Mouse (Mus musculus): ENCODE data around the gene Cnnm2. TPM values are rescaled to one million over a fixed set of nuclear protein-coding genes. Genes with fewer than 3 reads are reported as not detected.
"Not testable (repeated sequence)": the region's sequence is repeated elsewhere in the genome, so short reads cannot be mapped to it uniquely, and the experiment has no call there.

Cnnm2 gene
- polyA plus RNA-seq, 1 experiment: 12.2 TPM

DNA sequence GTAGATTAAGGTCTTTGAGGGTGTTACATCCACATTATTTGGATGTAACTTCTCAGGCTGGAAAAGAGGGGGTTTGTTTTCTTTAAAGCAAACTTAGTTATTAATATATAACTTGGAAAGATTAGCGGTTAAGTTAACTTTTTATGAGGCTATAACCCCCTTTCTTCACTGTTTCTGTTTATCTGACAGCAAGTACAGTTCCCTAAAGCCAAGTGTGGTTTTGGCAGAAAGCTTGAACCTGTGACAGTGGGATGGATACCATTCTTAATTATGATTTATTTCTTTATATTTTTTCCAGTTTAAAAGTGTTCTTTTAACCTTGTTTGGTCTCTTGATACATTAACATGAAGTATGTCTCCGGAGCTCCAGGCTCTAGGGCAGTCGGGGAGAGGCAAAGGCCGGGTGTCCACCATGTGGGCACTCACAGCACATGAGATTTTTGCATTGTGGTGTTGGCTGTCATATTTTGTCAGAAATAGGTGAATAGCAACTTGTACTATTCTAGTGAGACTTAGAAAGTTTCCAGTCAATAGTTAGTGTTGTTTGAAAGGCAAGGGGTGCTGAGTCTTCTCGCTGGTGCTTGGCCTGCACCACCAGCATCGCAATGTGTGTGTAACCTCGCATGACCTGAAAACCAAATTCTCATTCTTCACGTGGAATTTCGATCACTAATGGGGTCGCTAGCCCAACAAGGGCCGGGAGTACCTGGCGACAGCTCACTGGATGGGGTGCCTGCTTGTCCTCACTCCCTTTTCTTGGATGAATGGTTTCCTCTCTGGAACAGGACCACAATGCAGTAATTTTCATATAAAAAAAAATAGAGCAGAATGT is 2.8 kb downstream of the Cnnm2 start:
- Histone ChIP-seq H3K4me3 (replicated peaks; ENCODE audit: extremely low read depth, low read depth, low read length) (no peak overlapping the region), H3K4me1 (ENCODE audit: control insufficient read depth, insufficient read depth, low read length) (peaks cover 7% of the 10 kb centered on the region; the same call in 1 of the 2 replicates)
- no peak for DNase-seq
- WGBS: 73% methylated on average over 12 of the region's 12 CpGs
- TF ChIP-seq CTCF (IDR thresholded peaks at IDR 0.05; ENCODE audit: insufficient read depth, low read length) (no peak), POLR2A (IDR thresholded peaks at IDR 0.05; ENCODE audit: borderline replicate concordance, extremely low read depth, low read depth, low read length) (no peak)

DNA sequence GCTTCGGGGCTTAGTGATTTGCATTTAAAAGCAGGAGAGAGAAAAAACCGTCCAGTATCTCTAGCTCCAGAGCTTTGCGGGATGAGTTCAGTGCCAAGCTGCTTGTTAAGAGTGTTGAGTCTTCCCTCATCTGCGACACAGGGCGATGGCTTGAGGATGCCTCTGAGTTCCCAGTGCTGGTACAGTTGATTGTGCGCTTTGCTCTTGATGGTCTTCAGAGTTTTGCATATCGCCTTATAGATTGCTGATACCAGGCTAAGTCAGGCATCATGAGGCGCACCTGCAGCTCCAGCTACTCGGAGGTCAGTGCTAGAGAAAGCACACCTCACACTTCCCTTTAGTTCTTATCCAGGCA is 3.3 kb downstream of the Cnnm2 start:
- Histone ChIP-seq H3K4me1 (ENCODE audit: control insufficient read depth, insufficient read depth, low read length) (peaks cover 7% of the 10 kb centered on the region; the same call in 1 of the 2 replicates), H3K4me3 (replicated peaks; ENCODE audit: extremely low read depth, low read depth, low read length) (no peak overlapping the region)
- no peak for DNase-seq
- TF ChIP-seq CTCF (IDR thresholded peaks at IDR 0.05; ENCODE audit: insufficient read depth, low read length) (no peak), POLR2A (IDR thresholded peaks at IDR 0.05; ENCODE audit: borderline replicate concordance, extremely low read depth, low read depth, low read length) (no peak)
- WGBS: 79% methylated on average over 9 of the region's 9 CpGs

DNA sequence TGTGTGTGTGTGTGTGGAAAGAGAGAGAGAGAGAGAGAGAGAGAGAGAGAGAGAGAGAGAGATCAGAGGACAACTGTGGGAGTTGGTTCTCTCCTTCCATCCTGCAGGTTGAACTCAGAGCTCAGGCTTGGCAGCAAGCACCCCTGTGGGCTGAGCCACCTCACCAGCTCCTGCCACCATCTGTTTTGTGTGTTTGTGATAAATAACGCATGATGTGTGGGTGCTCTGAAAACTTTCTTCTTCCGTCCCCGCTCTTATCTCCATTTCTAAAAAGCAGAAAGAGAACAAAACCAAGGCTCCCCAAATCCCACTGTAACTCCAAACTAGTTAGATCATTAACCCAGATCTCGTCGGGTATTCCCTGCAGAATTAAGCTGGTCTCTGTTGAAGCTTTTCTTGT is 4.7 kb downstream of the Cnnm2 start:
- 77% methylated on average over 5 of the region's 5 CpGs for WGBS
- DNase-seq: no peak
- Histone ChIP-seq H3K4me1 (ENCODE audit: control insufficient read depth, insufficient read depth, low read length) (peaks cover 7% of the 10 kb centered on the region; the same call in 1 of the 2 replicates), H3K4me3 (replicated peaks; ENCODE audit: extremely low read depth, low read depth, low read length) (no peak overlapping the region)
- TF ChIP-seq CTCF (IDR thresholded peaks at IDR 0.05; ENCODE audit: insufficient read depth, low read length): no peak
- no peak for TF ChIP-seq POLR2A (IDR thresholded peaks at IDR 0.05; ENCODE audit: borderline replicate concordance, extremely low read depth, low read depth, low read length)

DNA sequence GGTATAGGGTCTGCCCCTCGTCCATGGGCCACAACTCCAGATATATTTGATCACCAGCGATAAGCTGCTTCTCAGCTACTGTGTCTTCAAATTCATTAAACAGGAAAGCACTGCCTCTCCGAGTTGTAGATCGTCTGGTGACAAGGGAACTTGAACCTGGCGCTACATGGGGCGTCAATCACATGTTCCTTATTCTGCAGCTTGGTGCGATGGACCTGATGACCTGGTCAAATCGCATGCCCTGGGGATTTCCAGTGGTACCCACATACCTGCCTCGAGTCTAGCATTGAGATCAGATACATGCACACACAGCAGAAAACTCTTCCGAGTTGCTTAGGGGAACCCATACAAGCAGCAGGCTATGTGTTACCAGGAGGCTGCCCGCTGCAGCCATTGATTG is 8.4 kb downstream of the Cnnm2 start:
- H3K4me3 ChIP-seq (replicated peaks; ENCODE audit: extremely low read depth, low read depth, low read length): no peak overlapping the region

GRCm38 (mm10) chr19:46771801-46772200 is 10.4 kb downstream of the Cnnm2 start:
- DNase-seq: no peak
- TF ChIP-seq CTCF (IDR thresholded peaks at IDR 0.05; ENCODE audit: insufficient read depth, low read length) (no peak), POLR2A (IDR thresholded peaks at IDR 0.05; ENCODE audit: borderline replicate concordance, extremely low read depth, low read depth, low read length) (no peak)
- Histone ChIP-seq H3K4me3 (replicated peaks; ENCODE audit: extremely low read depth, low read depth, low read length) (no peak overlapping the region), H3K4me1 (ENCODE audit: control insufficient read depth, insufficient read depth, low read length) (no peaks in the 10 kb centered on the region)
- 81% methylated on average over 6 of the region's 6 CpGs for WGBS

More for the DNA sequence above, 8.4 kb downstream of the Cnnm2 start:
- no peak for DNase-seq
- WGBS: 83% methylated on average over 11 of the region's 11 CpGs
- no peak for TF ChIP-seq CTCF (IDR thresholded peaks at IDR 0.05; ENCODE audit: insufficient read depth, low read length)
- no peak for TF ChIP-seq POLR2A (IDR thresholded peaks at IDR 0.05; ENCODE audit: borderline replicate concordance, extremely low read depth, low read depth, low read length)
- H3K4me1 ChIP-seq (ENCODE audit: control insufficient read depth, insufficient read depth, low read length): no peaks in the 10 kb centered on the region

GRCm38 (mm10) chr19:46776391-46776790 is 15.0 kb downstream of the Cnnm2 start:
- WGBS: 58% methylated on average over 5 of the region's 5 CpGs
- DNase-seq: no peak
- Histone ChIP-seq H3K4me1 (ENCODE audit: control insufficient read depth, insufficient read depth, low read length) (no peaks in the 10 kb centered on the region; the same call in 1 of the 2 replicates), H3K4me3 (replicated peaks; ENCODE audit: extremely low read depth, low read depth, low read length) (no peak overlapping the region)
- TF ChIP-seq POLR2A (IDR thresholded peaks at IDR 0.05; ENCODE audit: borderline replicate concordance, extremely low read depth, low read depth, low read length) (no peak), CTCF (IDR thresholded peaks at IDR 0.05; ENCODE audit: insufficient read depth, low read length) (no peak)

DNA sequence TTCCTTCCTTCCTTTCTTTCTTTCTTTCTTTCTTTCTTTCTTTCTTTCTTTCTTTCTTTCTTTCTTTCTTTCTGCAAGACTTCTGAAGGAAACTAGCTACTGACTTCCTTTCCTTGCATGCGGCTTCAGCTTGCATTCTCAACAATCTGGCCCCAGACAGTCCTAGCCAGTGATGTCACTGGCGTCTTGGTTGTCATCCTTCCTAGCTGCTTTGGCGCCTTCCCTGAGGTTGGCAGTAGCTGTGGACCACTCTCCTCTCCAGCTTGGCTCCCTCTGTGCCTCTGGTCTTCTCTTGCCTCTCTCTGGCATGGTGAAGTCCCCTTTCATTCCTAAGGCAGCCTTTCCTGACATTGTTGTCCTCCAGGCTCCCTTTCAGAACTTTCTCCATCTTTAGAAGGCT is 15.5 kb downstream of the Cnnm2 start:
- no peak for TF ChIP-seq POLR2A (IDR thresholded peaks at IDR 0.05; ENCODE audit: borderline replicate concordance, extremely low read depth, low read depth, low read length)
- TF ChIP-seq CTCF (IDR thresholded peaks at IDR 0.05; ENCODE audit: insufficient read depth, low read length): no peak
- DNase-seq: no peak
- Histone ChIP-seq H3K4me1 (ENCODE audit: control insufficient read depth, insufficient read depth, low read length) (no peaks in the 10 kb centered on the region; the same call in 1 of the 2 replicates), H3K4me3 (replicated peaks; ENCODE audit: extremely low read depth, low read depth, low read length) (no peak overlapping the region)
- 80% methylated on average over 3 of the region's 3 CpGs for WGBS

DNA sequence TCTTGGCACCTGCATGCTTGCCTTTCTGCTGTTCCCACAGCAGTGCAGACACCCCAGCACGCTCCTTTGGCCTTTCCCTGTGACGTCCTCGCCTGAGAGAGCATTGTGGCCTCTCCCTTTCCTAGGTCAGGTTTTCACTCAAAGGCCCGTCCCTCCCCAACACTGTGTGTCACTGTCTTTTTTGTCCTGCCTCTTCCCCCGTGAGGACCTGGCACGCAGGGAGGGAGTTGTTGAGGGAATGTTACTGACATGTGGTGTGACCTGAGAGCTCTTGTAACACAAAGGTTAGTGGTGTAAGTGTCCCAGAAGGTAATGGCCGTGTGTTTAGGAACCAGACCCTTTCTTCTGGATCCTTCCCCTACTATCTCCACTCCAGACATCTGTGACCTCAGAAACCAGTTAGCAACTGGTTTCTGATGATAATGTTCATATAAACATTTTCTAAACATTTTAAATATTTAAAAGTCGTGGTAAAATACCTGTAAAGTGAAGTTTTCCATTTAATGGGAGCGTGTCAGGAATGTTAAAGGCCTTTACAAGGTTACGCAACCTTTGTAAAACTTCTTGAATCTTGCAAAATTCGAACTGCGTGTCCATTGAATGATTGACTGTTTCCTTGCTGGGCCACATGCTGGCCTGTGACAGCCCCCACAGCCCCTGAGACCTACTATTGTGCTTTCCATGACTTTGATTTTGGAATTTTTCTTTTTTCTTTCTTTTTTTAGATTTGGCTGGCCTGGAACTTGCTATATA is 16.7 kb downstream of the Cnnm2 start:
- Histone ChIP-seq H3K4me1 (ENCODE audit: control insufficient read depth, insufficient read depth, low read length) (no peaks in the 10 kb centered on the region; the same call in 1 of the 2 replicates), H3K4me3 (replicated peaks; ENCODE audit: extremely low read depth, low read depth, low read length) (no peak overlapping the region)
- 62% methylated on average over 12 of the region's 12 CpGs for WGBS
- TF ChIP-seq CTCF (IDR thresholded peaks at IDR 0.05; ENCODE audit: insufficient read depth, low read length): no peak
- TF ChIP-seq POLR2A (IDR thresholded peaks at IDR 0.05; ENCODE audit: borderline replicate concordance, extremely low read depth, low read depth, low read length): no peak
- DNase-seq: no peak

DNA sequence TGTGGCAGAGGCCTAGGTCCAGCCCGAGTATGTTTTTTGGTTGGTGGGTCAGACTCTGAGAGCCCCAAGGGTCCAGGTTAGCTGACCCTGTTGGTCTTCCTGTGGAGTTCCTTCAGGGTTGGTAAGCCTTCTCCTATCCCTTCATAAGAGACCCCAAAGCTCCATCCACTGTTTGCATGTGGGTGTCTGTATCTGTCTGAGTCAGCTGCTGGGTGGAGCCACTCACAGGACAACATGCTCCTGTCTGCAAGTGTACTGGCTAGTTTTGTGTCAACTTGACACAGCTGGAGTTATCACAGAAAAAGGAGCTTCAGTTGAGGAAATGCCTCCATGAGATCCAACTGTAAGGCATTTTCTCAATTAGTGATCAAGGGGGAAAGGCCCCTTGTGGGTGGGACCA is 17.7 kb downstream of the Cnnm2 start:
- not testable (repeated sequence) for H3K4me1 ChIP-seq (ENCODE audit: control insufficient read depth, insufficient read depth, low read length); DNase-seq; H3K4me3 ChIP-seq (replicated peaks; ENCODE audit: extremely low read depth, low read depth, low read length)
- WGBS: 97% methylated on average over 1 of the region's 1 CpGs

GRCm38 (mm10) chr19:46784038-46784437 is 22.6 kb downstream of the Cnnm2 start:
- peaks cover 4% of the 10 kb centered on the region for H3K4me1 ChIP-seq (ENCODE audit: control insufficient read depth, insufficient read depth, low read length)
- 59% methylated on average over 5 of the region's 5 CpGs for WGBS
- H3K4me3 ChIP-seq (replicated peaks; ENCODE audit: extremely low read depth, low read depth, low read length): no peak overlapping the region
- no peak for DNase-seq
- TF ChIP-seq POLR2A (IDR thresholded peaks at IDR 0.05; ENCODE audit: borderline replicate concordance, extremely low read depth, low read depth, low read length) (no peak), CTCF (IDR thresholded peaks at IDR 0.05; ENCODE audit: insufficient read depth, low read length) (no peak)
